Mouse (Mus musculus): ENCODE results near the gene Mogat1. TPM values are rescaled to one million over a fixed set of nuclear protein-coding genes. Genes with fewer than 3 reads are reported as not detected.

The Mogat1 gene
- polyA plus RNA-seq, 1 experiment from 2014 or later, result 1.4 TPM

- 4% methylated on average over 25 of the region's 25 CpGs for WGBS
- peak; percentile 72; the same call in 1 of the 2 replicates for ATAC-seq (ENCODE audit: insufficient number of reproducible peaks, low FRiP score, low TSS enrichment, low read depth)
Measured at GRCm38 (mm10) chr1:78511621-78512160, 900 bp downstream of the Mogat1 start, which contains the start of gene BC035947. BC035947 (minus strand) TSS chr1:78512158.

GRCm38 (mm10) chr1:78512756-78513155, 2.0 kb downstream of the Mogat1 start:
- Histone ChIP-seq H3K4me2 (replicated peaks) (no peak overlapping the region), H3K36me3 (no peaks in the 10 kb centered on the region), H3K4me1 (0 out of 2 replicates have a peak, but pooled peaks cover 4% of the 10 kb centered on the region), H3K9me3 (replicated peaks) (no peaks in the 10 kb centered on the region), H3K4me3 (replicated peaks) (no peak overlapping the region), H3K27me3 (no peaks in the 10 kb centered on the region), H3K9ac (no peak overlapping the region), H3K27ac (replicated peaks) (no peak overlapping the region)
- WGBS, result 60% methylated on average over 8 of the region's 8 CpGs
- ATAC-seq (ENCODE audit: insufficient number of reproducible peaks, low FRiP score, low TSS enrichment, low read depth), result no peak

More at GRCm38 (mm10) chr1:78511621-78512160, 900 bp downstream of the Mogat1 start, which contains the start of gene BC035947:
- H3K27ac ChIP-seq (replicated peaks), result no peak within 1 kb of the TSS
- no peaks in the 10 kb centered on the region for H3K36me3 ChIP-seq
- H3K4me2 ChIP-seq (replicated peaks), result peak within 1 kb of the TSS; percentile 53
- H3K9me3 ChIP-seq (replicated peaks), result no peaks in the 10 kb centered on the region
- H3K4me1 ChIP-seq, result 0 out of 2 replicates have a peak, but pooled peaks cover 4% of the 10 kb centered on the region
- no peak within 1 kb of the TSS for H3K9ac ChIP-seq
- H3K4me3 ChIP-seq (replicated peaks), result peak within 1 kb of the TSS; percentile 27
- no peaks in the 10 kb centered on the region for H3K27me3 ChIP-seq

GRCm38 (mm10) chr1:78518907-78519306, 8.1 kb downstream of the Mogat1 start:
- 83% methylated on average over 7 of the region's 7 CpGs for WGBS

GRCm38 (mm10) chr1:78525189-78525886, 14.5 kb downstream of the Mogat1 start:
- 37% methylated on average over 23 of the region's 23 CpGs for WGBS
- H3K4me1 ChIP-seq, result no peaks in the 10 kb centered on the region
- no peak for ATAC-seq (ENCODE audit: insufficient number of reproducible peaks, low FRiP score, low TSS enrichment, low read depth)
- H3K9ac ChIP-seq, result no peak overlapping the region
- H3K27ac ChIP-seq (replicated peaks), result no peak overlapping the region
- H3K4me3 ChIP-seq (replicated peaks), result no peak overlapping the region
- no peaks in the 10 kb centered on the region for H3K36me3 ChIP-seq
- H3K27me3 ChIP-seq, result no peaks in the 10 kb centered on the region
- H3K4me2 ChIP-seq (replicated peaks), result no peak overlapping the region
- no peaks in the 10 kb centered on the region for H3K9me3 ChIP-seq (replicated peaks)

More at GRCm38 (mm10) chr1:78518907-78519306, 8.1 kb downstream of the Mogat1 start:
- H3K36me3 ChIP-seq, result no peaks in the 10 kb centered on the region
- no peaks in the 10 kb centered on the region for H3K9me3 ChIP-seq (replicated peaks)
- H3K4me2 ChIP-seq (replicated peaks), result no peak overlapping the region
- H3K27ac ChIP-seq (replicated peaks), result no peak overlapping the region
- no peak for ATAC-seq (ENCODE audit: insufficient number of reproducible peaks, low FRiP score, low TSS enrichment, low read depth)
- H3K9ac ChIP-seq, result no peak overlapping the region
- H3K27me3 ChIP-seq, result no peaks in the 10 kb centered on the region
- H3K4me3 ChIP-seq (replicated peaks), result no peak overlapping the region
- no peaks in the 10 kb centered on the region for H3K4me1 ChIP-seq

- H3K27ac ChIP-seq (replicated peaks), result no peak overlapping the region
- no peaks in the 10 kb centered on the region for H3K4me1 ChIP-seq
- no peak overlapping the region for H3K4me3 ChIP-seq (replicated peaks)
- H3K9me3 ChIP-seq (replicated peaks), result no peaks in the 10 kb centered on the region
- H3K4me2 ChIP-seq (replicated peaks), result no peak overlapping the region
- no peak overlapping the region for H3K9ac ChIP-seq
- ATAC-seq (ENCODE audit: insufficient number of reproducible peaks, low FRiP score, low TSS enrichment, low read depth), result no peak
- H3K27me3 ChIP-seq, result no peaks in the 10 kb centered on the region
- no peaks in the 10 kb centered on the region for H3K36me3 ChIP-seq
- WGBS, result 94% methylated on average over 3 of the region's 3 CpGs
Measured at GRCm38 (mm10) chr1:78528356-78528755, 17.6 kb downstream of the Mogat1 start.

GRCm38 (mm10) chr1:78529011-78529410, 18.2 kb downstream of the Mogat1 start:
- no peak overlapping the region for H3K4me3 ChIP-seq (replicated peaks)
- H3K9me3 ChIP-seq (replicated peaks), result no peaks in the 10 kb centered on the region
- no peaks in the 10 kb centered on the region for H3K4me1 ChIP-seq
- no peak overlapping the region for H3K4me2 ChIP-seq (replicated peaks)
- H3K36me3 ChIP-seq, result no peaks in the 10 kb centered on the region
- no peak for ATAC-seq (ENCODE audit: insufficient number of reproducible peaks, low FRiP score, low TSS enrichment, low read depth)
- no peak overlapping the region for H3K9ac ChIP-seq
- no peaks in the 10 kb centered on the region for H3K27me3 ChIP-seq
- 82% methylated on average over 8 of the region's 8 CpGs for WGBS
- no peak overlapping the region for H3K27ac ChIP-seq (replicated peaks)

GRCm38 (mm10) chr1:78530500-78531215, 19.9 kb downstream of the Mogat1 start:
- Histone ChIP-seq H3K27ac (replicated peaks) (no peak overlapping the region), H3K27me3 (0 out of 2 replicates have a peak, but pooled peaks cover 4% of the 10 kb centered on the region), H3K9ac (no peak overlapping the region), H3K4me1 (no peaks in the 10 kb centered on the region), H3K36me3 (no peaks in the 10 kb centered on the region), H3K4me2 (replicated peaks) (no peak overlapping the region), H3K9me3 (replicated peaks) (no peaks in the 10 kb centered on the region), H3K4me3 (replicated peaks) (no peak overlapping the region)
- WGBS, result 70% methylated on average over 7 of the region's 7 CpGs
- ATAC-seq (ENCODE audit: insufficient number of reproducible peaks, low FRiP score, low TSS enrichment, low read depth), result no peak

GRCm38 (mm10) chr1:78532184-78532800, 21.5 kb downstream of the Mogat1 start:
- H3K4me3 ChIP-seq (replicated peaks), result no peak overlapping the region
- peak; percentile 64; the same call in 1 of the 2 replicates for ATAC-seq (ENCODE audit: insufficient number of reproducible peaks, low FRiP score, low TSS enrichment, low read depth)
- no peaks in the 10 kb centered on the region for H3K36me3 ChIP-seq
- H3K27me3 ChIP-seq, result 0 out of 2 replicates have a peak, but pooled peaks cover 4% of the 10 kb centered on the region
- WGBS, result 71% methylated on average over 15 of the region's 15 CpGs
- H3K4me2 ChIP-seq (replicated peaks), result no peak overlapping the region
- H3K9me3 ChIP-seq (replicated peaks), result no peaks in the 10 kb centered on the region
- no peak overlapping the region for H3K27ac ChIP-seq (replicated peaks)
- no peak overlapping the region for H3K9ac ChIP-seq
- 0 out of 2 replicates have a peak, but pooled peaks cover 4% of the 10 kb centered on the region for H3K4me1 ChIP-seq

- no peak for ATAC-seq (ENCODE audit: insufficient number of reproducible peaks, low FRiP score, low TSS enrichment, low read depth)
- 87% methylated on average over 9 of the region's 9 CpGs for WGBS
- no peak overlapping the region for H3K27ac ChIP-seq (replicated peaks)
- 0 out of 2 replicates have a peak, but pooled peaks cover 4% of the 10 kb centered on the region for H3K27me3 ChIP-seq
- no peaks in the 10 kb centered on the region for H3K9me3 ChIP-seq (replicated peaks)
- no peaks in the 10 kb centered on the region for H3K36me3 ChIP-seq
- H3K4me2 ChIP-seq (replicated peaks), result no peak overlapping the region
- peaks cover 25% of the 10 kb centered on the region for H3K4me1 ChIP-seq
- H3K4me3 ChIP-seq (replicated peaks), result no peak overlapping the region
- H3K9ac ChIP-seq, result no peak overlapping the region
Measured at GRCm38 (mm10) chr1:78534428-78535150, 23.8 kb downstream of the Mogat1 start.

GRCm38 (mm10) chr1:78536310-78537164, 25.7 kb downstream of the Mogat1 start:
- Histone ChIP-seq H3K4me1 (peaks cover 30% of the 10 kb centered on the region), H3K4me3 (replicated peaks) (peak overlapping the region; percentile 42), H3K4me2 (replicated peaks) (peak overlapping the region; percentile 79), H3K9me3 (replicated peaks) (no peaks in the 10 kb centered on the region), H3K27me3 (0 out of 2 replicates have a peak, but pooled peaks cover 4% of the 10 kb centered on the region), H3K9ac (no peak overlapping the region), H3K27ac (replicated peaks) (no peak overlapping the region), H3K36me3 (no peaks in the 10 kb centered on the region)
- ATAC-seq (ENCODE audit: insufficient number of reproducible peaks, low FRiP score, low TSS enrichment, low read depth), result no peak
- WGBS, result 30% methylated on average over 19 of the region's 19 CpGs

Measured in embryonic facial prominence, embryonic 15.5 days (tissue).